Mouse (Mus musculus) G1E (cell line): ENCODE data around the gene Slc25a10.

Source experiments
- CTCF ChIP-seq: IDR thresholded peaks from 2 replicates; pipeline ENCODE4 v1.5.1; 2012; ENCODE audit warnings: low read depth, low read length, inconsistent platforms, mixed read lengths
- GATA1 ChIP-seq: IDR thresholded peaks from 2 replicates; pipeline ENCODE4 v1.6.1; 2012; ENCODE audit warnings: borderline replicate concordance, low read length, inconsistent platforms, mixed read lengths

- no peak for TF ChIP-seq CTCF
- TF ChIP-seq GATA1 = no peak
Observed at GRCm38 (mm10) chr11:120492878-120493203, 1.2 kb downstream of the Slc25a10 start.
